Mouse (Mus musculus): ENCODE data around the gene Rbfox1.

The Rbfox1 gene

DNA sequence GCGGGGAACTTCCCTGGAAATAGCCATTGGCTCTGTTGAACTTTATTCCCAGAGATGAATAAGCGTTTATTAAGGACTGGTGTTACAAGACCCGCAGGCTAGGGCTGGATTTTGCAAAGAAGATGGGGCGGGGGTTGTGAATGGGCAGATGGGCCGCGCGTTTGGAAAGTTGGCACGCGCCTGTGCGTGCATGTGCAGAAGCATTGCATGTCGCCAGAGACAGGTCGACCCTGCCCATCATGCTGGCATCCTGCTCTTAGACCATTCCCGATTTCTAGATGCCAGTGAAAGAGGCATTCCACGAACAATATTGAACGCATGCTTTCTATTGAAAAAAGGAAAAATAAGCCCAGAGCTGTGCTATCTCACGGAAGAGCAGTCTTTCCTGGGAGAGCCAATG, 464.2 kb downstream of the Rbfox1 start:
- in situ Hi-C loops (cut with MboI, MseI): no loop called here

DNA sequence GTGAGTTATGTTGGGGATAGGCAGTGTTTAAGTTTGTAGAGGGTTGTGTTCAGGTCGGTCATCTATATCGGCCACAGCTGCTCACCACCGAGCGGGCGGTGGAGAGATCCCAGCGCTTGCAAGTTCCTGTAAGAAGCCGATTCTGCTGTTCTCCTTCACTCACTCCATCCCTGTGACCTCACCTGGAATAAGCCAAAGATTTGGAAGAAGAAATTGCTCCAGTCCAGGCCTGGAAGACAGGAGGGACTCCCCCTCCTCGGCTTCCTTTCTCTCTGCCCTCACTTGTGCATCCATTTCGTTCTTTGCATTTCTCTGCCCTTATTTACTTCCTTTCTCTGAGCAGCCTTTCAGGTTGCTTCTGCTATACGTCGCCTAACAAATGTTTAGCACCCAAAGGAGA, 465.1 kb downstream of the Rbfox1 start:
- in situ Hi-C loops (cut with MboI, MseI): no loop called here

DNA sequence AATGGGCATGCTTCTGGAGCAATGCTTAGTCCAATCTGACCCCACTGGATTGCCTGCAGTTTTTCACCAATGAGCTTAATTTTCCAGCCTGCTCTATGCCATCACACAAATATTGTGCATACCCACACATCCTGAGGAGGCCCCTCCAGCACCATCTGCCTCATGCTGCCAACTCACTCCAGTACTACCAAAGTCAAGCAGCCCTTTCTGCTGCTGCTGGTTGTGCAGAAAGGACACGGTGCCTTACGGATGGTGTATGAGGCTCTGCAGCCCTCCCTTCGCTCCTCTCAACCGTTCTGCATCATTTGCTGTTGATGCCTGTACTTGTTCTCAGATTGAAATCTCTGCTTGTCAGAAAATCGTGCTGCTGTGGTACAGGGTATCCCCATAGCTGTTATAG, 468.0 kb downstream of the Rbfox1 start:
- in situ Hi-C loops (cut with MboI, MseI): no loop called here

DNA sequence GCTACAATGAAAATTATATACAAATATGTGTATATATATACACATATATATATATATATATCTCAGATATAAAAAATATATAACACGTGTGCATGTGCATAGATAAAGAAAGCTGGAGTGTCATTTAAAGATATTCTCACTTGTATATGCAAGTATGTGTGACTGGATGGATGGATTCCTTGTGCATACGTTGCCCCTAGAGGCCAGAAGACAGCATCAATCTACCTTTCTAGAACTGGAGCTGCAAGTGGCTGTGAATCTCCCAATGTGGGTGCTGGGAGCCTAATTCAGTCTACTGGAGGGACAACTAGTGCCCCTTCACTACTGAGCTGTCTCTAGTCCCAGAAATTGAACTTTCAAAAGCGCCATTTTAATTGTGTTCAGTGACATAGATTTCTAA, 471.8 kb downstream of the Rbfox1 start:
- in situ Hi-C loops (cut with MboI, MseI): no loop called here

DNA sequence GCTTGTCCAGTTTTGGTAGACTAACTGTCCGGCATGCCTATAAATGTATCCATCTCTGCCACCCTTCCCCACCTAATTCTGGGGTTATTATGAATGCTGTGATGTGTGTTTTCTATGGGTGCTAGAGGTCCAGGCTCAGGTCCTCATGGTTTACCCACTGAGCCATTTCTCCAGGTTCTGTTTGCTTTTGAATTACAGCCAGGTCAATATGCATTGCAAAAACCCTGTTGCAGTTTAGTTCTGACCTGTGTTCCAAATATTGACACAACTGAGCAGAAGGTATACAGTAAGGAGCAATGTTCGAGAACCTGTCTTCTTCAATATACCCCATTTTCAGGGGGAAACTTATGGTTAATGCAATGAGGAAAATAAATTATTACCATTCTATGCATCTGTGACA, 480.6 kb downstream of the Rbfox1 start:
- in situ Hi-C loops (cut with MboI, MseI): no loop called here

DNA sequence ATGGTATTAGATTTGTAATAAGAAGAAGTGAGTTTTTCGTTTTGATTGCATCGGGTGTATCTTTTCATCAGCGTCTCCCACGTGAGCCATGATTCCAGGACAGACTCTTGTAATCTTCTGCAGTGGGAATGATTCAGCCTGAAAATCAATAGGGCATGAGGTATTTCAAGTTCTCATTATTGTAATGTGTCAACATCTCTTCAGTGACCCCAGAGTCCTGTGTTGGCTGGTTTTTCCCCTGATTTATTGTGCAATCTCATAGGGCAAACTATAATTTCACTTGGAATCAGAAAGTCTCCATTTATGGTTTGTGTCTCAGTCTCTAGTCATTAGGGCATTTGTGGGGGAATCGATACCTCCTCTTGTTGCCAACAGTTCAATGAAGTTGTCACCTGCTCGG, 481.5 kb downstream of the Rbfox1 start:
- in situ Hi-C loops (cut with MboI, MseI): no loop called here

DNA sequence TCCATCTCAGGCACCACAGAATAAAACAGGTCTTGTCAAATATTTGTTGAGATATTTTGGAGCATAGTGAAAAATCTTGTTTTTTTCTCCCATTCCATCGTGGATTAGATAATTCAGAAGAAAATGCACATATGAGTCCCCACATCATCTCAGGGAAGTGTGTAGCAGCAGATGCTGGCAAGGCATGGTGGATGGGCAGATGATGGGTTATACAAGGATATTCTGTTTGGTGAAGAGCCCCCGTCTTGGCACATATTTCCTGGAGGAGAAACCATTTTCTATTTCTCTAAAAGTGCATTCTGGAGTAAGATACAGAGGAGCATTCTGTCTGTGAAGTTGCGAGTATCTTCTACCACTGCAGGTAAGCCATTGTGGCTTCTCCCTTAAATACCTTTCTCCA, 495.8 kb downstream of the Rbfox1 start:
- in situ Hi-C loops (cut with MboI, MseI): no loop called here

DNA sequence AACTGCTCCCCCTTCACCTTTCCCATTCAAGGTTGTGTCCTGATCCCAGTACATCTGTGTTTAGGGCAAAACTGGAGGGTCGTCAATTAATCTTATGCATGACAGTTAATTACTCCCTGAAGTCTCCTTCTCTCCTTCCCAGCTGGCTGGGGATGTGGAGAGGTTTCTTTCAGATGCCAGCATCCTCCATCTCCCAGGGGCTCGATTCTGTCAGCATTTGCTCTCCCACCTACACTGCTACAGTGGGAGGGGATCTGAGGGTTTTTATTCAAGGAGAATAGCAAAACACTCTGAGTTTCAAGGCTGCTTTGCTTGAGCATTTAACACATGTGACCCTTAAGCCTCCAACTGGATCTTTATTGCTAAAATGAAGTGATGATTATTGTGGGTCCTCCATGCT, 496.4 kb downstream of the Rbfox1 start:
- in situ Hi-C loops (cut with MboI, MseI): no loop called here

DNA sequence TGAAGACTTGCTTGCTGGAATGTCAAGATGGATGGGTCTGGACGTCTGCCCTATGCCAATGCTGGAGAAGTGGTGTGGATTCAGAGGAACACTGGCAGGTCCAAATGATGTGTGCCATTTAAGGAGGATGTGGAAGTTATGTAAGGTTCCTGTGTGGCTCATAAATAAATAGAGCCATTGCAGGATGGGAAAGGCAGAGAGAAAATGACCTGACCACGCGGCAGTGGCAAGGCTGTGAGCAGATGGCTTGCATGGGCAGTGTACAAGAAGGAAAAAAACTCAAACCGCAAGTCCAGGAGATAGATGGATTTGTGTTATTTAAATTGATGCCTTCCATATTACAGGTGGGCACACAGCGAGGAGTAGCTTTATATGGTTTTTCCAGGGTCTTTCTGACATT, 497.6 kb downstream of the Rbfox1 start:
- in situ Hi-C loops (cut with MboI, MseI): no loop called here

DNA sequence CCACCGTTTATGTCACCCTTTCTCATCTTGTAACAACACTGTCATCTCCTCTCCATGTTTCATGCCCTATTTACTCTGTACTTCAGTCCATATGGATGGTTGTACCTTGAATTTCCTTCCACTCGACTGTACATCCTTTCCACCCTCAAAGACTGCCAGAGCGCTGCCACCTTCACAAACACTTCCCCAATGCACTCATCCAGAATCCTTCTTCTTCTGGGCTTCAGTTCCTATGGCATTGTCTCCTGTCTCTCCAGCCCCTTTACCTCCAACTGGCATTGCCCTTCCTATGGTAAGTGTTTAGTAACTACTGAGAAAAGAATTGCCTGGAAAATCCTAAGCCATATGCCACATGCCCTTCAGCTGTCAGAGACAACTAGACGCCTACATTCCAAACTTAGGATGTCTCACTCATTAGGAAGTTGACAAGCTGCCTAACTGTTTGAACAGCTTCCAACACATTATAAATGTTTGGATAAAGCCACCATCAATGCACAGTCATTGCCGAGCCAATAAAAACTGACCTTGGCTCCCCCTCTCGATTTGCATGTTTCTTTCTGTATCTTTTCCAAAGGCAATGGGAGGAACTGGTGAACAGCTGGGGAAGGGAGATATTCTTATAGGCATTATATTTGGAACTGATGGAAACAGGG, 505.2 kb downstream of the Rbfox1 start:
- in situ Hi-C loops (cut with MboI, MseI): no loop called here

DNA sequence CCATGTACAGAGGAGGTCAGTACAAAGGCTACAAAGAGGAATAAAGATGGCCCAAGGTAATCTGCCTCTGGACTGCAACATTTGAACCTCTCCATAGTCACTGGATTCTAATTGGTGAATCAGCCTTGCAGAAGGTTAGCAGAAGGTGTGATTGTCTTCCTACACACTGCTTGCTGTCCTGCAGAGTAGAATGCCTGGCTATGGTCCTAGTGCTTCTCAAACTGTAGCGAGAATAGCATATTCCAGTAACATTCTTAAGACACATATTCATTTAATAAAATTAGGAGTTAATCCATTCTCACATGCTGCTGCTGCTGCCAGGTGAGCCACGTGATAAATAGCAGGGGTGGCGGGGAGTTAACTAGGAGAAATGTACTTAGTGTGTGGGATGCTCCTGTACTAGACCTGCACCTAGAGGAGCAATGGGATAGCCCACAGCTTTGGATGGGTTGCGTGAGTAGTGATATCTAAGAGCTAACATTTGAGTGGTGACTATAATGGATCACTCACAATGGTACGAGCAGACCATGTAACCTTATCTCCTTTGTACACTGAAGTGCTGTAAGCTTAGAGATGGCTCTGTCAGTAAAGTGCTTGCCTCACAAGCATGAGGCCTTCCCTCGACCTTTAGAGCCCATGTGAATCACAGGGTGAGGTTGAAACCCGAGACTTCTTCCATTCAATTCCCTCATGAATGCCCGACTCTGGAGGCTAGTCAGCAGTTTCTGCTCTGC, 511.7 kb downstream of the Rbfox1 start:
- in situ Hi-C loops (cut with MboI, MseI): no loop called here

DNA sequence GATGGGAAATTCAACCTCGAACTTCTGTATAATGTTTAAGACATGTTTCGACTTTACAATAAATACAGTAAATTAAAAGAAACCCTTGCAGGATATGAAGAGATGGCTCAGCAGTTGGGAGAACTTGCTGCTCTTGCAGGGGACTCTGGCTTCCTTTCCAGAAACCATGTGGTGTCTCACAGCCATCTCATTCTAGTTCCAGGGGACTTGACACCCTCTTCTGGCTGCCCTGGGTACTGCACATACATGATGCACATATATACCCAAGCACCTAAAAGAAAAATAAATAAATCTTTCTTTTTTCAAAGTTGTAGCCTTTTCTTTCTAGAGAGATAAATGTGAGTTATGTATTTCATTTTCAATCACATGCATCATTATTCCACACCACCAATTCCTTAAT, 512.5 kb downstream of the Rbfox1 start:
- in situ Hi-C loops (cut with MboI, MseI): no loop called here

DNA sequence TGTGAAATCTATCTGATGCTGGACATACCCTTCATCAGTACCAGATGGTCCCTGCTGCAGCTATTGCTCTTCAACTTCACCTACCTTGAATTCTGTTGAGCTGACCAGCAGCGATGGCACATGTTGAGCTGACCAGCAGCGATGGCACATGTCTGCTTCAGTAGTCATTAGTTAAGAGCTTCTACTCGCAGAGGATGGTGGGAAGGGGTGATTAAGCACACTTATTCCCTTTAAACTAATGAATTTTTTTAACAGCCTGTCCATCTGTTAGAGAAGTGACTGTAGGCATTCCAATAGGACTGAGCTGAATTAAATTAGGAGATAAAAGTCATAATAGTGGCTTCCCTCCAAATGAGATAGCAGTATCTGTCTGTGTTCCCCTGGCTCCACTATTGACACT, 517.7 kb downstream of the Rbfox1 start:
- in situ Hi-C loops (cut with MboI, MseI): no loop called here

DNA sequence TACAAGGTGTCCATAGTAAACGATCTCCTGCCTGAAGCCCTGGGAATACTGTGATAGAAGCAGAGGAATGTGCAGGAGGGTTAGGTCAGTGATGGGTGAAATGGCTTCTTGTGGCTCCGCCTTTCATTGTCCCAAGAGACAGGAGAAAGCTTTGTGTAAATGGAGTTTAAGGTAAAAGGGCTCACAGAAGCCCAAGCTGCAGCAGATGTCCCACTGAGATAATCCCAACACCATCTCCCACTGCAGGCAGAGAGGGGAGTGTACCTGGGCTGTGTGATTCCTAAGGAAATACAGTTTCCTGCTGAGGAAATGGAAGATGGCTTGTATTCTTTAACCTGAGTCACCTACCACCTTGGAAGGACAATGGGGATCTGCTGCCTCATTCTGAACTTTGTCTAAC, 529.7 kb downstream of the Rbfox1 start:
- in situ Hi-C loops (cut with MboI, MseI): no loop called here

DNA sequence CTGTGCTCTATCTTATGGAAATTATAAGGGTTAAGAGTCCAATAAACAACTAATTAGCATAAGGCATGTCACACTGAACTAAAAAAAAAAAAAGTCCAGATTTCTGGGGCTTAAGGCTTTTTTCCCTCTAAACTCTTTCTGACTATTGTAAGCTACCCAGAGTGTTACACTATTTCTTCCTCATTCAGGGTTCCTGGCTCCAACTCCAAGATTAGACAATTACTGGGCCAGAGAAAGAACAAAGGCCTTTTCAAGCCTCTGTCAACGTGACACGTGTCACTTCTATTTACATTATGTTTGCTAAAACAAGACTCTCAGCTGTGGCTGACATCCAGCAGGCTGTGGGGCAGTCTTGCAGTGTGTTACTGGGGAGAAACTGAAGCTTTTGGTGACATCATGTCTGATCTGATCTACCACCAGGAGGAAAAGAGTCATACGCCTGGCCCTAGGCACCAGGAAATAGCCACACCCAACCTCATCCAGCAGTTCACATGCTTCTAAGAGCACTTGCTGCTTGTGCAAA, 536.5 kb downstream of the Rbfox1 start:
- in situ Hi-C loops (cut with MboI, MseI): no loop called here

DNA sequence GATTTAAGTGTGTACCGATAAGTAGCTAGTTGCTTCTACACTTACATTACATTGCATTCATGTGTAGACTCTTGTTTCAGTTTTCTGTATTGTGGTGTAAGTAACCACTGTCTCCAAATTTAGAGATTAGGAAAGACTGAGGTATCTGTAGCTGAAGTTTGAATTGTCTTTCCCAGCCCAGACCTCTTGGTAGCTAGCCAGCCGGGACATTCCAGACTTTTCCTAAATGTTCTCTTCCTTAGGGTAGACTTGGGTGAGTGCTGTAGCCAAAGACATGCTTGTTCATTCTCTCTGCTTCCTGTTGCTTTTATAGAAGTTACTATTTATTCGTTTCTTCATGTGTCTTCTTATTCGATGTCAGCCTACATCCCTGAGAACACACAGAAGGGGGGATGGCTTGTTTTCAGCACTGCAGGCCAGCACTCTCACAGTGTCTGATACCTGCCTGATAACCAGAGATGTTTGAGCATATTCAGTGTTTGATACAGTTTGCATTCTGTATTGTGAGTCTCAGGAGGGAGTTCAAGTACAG, 538.8 kb downstream of the Rbfox1 start:
- in situ Hi-C loops (cut with MboI, MseI): no loop called here

DNA sequence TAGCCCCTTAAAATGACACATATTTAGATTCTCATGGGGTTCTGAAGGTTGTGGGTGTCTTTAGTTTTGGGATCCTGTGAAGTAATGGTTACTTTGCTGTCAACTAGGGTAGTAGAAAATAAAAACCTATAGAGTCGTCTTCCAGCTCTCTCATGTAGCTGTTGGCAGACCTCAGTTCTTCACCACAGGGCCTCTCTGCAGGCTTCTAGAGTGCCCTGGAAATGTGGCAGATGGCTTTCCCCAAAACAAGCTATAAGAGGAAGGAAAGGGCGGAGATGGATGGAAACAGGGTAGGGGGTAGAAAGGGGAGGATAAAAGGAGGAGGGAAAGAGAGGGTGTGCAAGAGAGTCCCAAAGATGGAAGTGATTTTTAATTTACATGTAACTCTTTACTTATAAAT, 539.6 kb downstream of the Rbfox1 start:
- in situ Hi-C loops (cut with MboI, MseI): no loop called here

DNA sequence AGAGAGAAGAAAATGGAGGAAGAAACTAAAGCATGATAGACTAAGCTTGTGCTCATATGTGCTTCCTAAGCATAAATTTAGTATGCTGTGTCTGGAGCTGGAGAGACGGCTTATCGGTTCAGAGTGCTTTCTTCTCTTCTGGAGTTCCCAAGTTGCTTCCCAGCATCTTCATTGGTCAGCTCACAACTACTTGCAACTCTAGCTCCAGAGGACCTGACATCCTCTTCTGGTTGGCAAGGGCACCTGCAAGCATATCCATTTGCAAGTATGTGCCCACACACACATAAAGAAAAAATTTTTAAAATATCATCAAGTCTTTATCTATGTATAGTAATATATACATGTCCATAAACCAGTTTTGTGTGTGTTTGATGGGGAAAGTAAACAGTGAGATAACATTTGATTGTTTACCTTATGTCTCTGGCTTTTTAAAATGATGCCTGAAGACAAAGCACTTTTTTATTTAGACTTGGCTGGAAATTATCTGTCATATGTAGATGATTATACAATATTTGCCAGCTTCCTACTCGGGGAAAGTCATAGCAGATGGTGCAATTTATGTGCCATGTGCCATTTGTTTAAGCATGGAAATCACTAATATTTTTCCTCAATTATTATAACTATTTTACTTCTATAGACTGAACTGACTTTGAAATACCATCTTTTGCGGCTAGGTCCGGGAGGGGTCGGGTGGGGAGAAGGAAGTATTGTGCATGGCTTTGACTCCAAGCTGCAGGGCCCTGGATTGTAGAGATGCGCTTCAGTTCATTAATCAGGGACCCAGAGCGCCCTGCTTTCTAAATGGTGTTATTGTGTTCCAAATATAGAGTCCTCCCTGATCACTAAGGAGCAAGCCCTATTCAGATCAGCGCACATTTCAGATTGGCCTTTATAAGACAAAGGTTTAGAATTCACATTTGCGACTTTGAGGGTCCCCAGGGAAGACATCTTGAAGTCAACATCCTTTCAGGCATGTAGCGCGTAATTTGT, 542.4 kb downstream of the Rbfox1 start:
- in situ Hi-C loops (cut with MboI, MseI): no loop called here

DNA sequence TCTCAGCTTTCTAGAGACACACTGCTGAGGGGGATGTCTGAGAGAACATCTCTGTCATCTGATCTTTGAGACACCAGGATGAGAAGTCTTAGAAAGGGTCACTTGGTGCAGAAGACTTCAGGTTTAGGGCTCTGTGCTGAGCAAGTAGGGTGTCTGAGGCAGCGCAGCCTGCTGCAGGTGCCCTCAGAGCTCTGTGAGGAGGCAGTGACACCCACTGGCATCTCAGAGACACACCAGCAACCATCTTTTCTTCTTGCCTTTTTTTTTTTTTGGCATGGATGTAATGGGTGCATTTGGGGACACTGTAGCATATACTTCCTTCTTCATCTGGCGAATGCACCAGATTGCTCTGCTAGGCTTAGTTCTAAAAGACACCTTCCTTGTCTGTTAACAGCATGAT, 545.8 kb downstream of the Rbfox1 start:
- in situ Hi-C loops (cut with MboI, MseI): no loop called here

DNA sequence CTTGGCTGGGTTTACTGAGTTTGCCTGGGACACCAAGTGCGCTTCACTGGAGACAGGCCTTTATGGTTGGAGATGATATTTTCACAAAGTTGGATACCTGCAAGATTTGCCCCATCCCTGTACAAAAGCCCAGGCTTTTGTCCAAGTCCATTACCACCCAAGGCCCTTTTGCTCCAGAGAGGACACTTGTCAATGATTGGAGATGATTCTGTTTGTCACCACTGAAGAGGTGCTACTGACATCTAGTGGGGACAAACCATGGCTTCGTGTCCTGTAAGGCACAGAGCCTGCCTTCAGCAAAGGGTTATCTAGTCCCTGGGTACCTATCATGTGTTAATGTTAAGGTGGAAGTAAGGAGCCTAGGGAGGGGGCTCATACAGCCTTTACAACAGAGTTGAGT, 551.3 kb downstream of the Rbfox1 start:
- in situ Hi-C loops (cut with MboI, MseI): no loop called here

DNA sequence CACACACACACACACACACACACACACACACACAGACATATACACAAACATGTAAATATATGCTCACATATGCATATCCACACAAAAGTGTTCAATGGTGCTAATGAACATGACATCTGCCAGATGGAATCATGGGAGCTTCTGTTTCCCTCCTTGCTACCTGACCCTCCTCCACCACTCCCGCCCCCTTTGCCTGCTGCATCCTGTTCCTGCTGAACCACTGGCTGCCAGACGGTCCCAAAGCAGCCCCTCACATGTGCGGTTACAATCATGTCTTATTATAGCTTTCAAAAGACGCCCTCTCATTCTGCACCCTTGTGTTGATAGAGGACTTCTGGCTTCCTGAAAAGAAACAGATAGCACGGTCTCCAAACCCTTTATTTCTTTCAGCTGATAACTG, 563.1 kb downstream of the Rbfox1 start:
- in situ Hi-C loops (cut with MboI, MseI): no loop called here

DNA sequence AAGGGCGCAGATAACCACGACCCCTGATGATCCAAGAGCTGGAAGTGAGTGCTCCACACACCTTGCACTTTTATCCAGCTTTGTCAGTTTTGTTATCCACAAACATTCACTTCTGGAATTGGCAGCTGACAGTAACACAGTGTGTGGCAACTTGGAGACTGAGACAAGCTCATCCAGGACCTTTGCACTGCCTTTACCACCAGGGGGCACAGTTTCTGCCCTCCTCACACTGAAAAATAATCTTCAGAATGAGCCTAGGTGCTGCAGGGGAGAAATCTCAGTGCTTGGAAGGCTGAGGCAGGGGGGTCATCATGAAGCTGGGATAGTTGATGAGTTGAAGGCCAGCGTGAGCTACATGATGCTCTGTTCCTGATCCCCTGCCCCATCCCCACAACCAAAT, 570.2 kb downstream of the Rbfox1 start:
- in situ Hi-C loops (cut with MboI, MseI): no loop called here
